Mouse (Mus musculus) embryo, embryonic 11 days (tissue): Measurements from ENCODE around the gene Fermt3.
A peak's percentile ranks its signal among the peaks of the same experiment; 100 is the strongest.
"Not testable (repeated sequence)": the region's sequence is repeated elsewhere in the genome, so short reads cannot be mapped to it uniquely, and the experiment has no call there.

Experiments used
- DNase-seq: peaks from one replicate; pipeline ENCODE4 v3.0.0-alpha.2; 2015

The Fermt3 gene

GRCm38 (mm10) chr19:7019191-7019590 lies at the start of gene Fermt3:
Gene Fermt3 (minus strand): TSS chr19:7019469.
- no peak for DNase-seq

- peak; percentile 90 for DNase-seq
Observed at GRCm38 (mm10) chr19:7068136-7068535, 48.9 kb upstream of the Fermt3 start.

DNA sequence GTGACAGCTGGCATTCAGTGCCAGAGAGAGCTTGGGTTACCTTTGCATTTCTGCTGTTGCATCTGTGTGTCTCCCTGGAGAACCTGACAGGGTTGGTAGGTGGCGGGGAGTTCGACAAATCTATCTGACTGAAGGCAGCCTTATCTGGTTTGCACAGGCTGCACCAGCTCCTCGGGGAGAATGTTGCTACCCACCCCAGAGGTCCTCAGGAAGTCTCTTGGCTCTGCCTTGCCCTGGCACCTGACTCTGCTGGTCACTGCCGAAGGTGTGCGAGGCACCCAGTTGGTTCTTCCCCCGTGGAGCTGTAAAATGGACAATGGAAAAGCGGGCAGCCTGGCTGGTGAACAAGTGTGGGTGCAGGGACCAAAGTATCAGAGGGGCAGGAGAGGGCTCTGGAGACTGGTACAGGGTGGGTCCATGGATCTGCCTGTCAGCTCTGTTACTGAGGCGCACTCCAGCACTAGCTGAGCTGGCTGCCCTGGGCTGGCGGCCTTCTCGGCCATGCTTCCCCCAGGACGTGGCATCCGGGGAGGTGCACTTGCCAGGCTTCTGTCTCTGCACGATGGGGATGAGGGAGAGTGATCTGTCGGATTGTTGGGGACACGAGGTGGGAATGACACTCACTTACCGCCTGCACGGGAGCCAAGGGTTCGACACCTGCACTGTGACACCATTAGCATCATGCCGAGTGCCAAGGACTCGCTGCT lies 48.2 kb upstream of the Fermt3 start:
- no peak for DNase-seq

GRCm38 (mm10) chr19:7066828-7067342 lies 47.6 kb upstream of the Fermt3 start:
- no peak for DNase-seq

GRCm38 (mm10) chr19:7066034-7066827 lies 47.0 kb upstream of the Fermt3 start:
- DNase-seq = peak; percentile 77

DNA sequence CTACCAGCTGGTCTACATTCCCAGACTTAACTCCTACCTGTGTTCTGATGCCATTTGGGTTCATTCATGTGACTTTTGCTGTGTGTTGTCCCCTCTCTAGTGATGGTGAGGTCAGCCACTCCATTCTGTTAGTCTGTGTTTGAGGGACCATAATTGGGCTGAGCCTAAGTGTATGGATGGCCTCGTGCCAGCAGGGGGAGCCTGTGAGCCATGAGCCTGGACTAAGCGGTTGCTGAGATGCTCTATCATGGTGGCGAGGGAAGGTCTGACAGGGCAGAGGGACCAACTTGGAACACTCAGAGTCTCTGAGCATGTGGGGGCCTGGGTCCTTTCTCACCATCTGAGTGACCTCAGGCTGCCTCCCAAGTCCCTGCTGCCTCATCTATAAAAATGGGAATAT lies 45.3 kb upstream of the Fermt3 start:
- DNase-seq = peak; percentile 89

DNA sequence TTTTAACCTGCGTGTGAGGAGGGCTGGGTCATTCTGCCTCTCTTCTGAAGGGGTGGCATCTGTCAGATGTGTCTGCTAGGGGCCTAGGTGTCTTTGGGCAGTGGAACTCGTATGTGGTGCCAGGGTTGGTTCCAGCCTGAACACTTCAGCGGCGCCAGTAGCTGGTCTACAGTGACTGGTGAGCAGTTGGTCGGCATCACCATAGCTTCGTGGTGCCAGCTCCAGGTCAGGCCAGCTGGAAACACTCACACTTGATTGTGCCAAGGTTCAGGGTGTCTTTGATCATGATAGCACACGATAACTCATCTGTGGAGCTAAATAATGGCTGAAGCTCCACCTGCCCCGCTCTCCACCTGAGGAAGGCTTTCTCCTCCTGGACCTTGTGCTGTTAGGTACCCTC lies 43.6 kb upstream of the Fermt3 start:
- DNase-seq = no peak

DNA sequence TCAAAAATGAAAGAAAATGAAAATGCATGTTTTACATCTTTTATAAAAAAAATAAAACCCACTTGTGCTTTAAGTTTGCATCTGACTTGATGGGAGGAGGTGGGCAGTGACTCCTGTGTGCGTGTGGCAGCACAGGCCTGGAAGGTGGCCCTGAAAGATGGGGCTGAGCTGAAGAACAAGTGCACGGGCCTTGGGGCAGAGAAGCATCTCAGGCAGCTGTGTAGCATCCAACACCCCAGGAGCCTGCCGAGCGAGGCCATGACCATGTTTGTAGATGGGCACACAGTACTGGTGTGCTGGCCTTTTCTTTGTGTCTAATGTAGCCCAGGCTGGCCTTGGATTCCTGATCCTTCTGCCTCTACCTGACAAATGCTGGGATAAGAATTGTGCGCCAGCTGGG lies 42.8 kb upstream of the Fermt3 start:
- DNase-seq = no peak

DNA sequence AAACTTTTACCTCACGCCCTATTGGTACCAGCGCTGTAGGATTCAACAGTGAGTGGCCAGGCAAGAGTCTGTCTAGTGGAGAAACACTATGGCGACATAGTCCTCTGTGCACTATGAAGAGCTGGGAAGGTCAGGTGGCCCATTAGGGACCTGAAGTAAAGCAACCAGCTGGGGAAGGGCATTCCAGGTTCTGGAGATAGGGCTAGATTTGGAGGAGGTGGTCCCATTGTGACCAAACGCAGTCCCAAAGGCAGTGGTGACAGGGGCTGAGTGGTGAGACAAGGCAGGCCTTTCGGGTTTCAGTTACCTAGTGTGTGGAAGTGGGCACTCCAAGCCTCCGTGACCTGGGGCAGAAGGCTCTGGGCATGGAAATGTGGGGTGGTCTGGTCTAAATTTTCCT lies 39.3 kb upstream of the Fermt3 start:
- DNase-seq = no peak

DNA sequence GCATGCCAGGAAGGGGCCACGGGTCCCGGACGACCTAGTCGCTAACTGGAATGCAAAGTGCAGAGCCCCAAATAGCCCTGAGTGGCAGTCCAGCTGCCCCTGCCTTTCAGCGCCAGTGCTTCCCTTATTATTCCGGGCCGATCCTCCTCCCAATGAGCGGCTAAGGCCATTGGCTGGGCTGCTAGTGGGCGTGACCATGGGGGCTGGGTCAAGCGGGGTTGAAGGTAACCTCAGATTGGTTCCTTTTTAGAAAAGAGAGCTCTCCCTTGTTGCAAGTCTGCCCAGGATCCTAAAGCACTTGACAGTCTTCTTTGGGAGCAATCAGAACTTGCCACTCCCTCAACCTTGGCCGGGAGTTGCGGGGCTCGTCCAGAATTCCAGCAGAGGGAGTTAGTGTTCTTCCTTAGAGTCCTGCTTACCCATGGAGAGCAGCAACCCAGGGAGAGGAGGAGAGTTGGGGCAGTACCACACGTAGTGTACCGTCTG lies 38.5 kb upstream of the Fermt3 start:
- DNase-seq = peak; percentile 92

GRCm38 (mm10) chr19:7057126-7057721 lies 38.0 kb upstream of the Fermt3 start:
- no peak for DNase-seq

DNA sequence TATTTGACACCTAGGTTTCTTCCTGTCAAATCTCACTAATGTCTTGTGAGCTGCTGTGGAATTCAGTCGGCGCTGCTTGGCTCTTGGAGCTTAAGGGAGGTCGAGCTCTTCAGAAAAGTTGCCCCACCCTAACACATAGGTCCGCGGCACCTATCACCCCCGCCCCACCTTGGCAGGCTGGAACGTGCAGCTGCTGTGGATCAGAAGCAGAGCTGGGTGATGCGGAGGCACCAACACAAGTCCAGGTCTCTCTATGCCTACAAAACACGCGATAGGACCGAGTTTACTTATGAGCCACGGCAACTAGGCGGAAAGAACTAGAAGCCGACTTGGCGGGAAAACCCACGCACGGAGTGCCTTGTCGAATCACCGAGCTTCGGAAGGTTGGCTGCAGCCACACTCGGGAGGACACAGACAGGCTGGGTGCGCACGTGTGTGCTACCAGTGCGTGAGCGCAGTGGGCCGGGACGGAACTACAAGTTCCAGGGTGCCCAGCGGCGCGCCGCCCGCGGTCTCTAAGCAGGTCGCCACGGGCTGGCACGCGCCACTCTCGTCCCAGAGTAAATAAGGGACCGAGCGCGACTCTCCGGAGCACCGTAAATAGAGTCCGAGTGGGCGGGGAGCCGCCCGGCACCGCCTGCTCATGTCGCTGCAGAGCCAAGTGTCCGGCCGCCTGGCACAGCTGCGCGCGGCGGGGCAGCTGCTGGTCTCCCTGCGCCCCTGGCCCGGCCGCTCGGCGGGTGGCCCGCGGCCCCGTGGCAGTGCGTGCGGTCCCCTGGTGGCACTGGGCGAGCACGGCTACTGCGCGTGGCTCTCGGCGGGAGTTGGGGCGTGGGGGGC lies 37.2 kb upstream of the Fermt3 start, which contains the start of gene Macrod1:
TSS of gene Macrod1 (plus strand) at position 563 of the 840 bp plus-strand sequence.
- peak; percentile 83 for DNase-seq

- no peak for DNase-seq
Observed at GRCm38 (mm10) chr19:7055173-7055572, 35.9 kb upstream of the Fermt3 start.

- no peak for DNase-seq
Observed at GRCm38 (mm10) chr19:7054772-7055171, 35.5 kb upstream of the Fermt3 start.

DNA sequence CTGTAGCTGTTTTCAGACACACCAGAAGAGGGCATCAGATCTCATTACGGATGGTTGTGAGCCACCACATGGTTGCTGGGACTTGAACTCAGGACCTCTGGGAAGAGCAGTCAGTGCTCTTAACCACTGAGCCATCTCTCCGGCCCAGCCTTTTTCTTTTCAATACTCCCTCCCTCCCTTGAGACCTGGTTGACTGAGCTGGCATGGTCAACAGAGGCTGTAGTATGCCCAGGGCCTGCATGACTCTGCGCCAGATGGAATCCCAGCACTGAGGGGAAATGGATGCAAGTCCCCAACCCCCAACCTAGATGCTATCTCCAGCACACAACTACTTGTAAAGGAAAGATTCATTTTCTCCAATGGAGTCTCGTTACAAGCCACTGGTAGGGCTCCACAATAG lies 34.1 kb upstream of the Fermt3 start:
- not testable (repeated sequence) for DNase-seq

GRCm38 (mm10) chr19:7044706-7045105 lies 25.4 kb upstream of the Fermt3 start:
- no peak for DNase-seq

DNA sequence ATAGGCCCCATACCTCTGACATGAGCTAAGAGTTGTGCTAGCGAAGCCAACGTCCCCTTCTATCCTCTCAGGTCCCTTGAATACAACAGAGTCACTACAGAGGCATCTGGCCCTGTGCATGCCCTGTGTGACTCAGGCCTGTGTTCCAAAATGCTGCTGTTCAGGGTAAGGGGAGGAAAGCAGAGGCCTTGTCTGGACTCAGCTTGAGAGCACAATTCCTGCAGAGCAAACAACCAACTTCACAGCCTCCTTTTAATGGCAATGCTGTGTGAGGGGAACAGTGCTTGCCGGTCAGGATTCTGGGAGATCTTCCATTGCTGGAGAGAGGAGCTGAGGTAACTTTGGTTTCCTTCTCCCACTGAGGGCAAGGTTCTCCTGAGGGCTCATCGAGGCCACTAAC lies 25.0 kb upstream of the Fermt3 start:
- DNase-seq = no peak

- DNase-seq = no peak
Observed at GRCm38 (mm10) chr19:7041171-7041570, 21.9 kb upstream of the Fermt3 start.

DNA sequence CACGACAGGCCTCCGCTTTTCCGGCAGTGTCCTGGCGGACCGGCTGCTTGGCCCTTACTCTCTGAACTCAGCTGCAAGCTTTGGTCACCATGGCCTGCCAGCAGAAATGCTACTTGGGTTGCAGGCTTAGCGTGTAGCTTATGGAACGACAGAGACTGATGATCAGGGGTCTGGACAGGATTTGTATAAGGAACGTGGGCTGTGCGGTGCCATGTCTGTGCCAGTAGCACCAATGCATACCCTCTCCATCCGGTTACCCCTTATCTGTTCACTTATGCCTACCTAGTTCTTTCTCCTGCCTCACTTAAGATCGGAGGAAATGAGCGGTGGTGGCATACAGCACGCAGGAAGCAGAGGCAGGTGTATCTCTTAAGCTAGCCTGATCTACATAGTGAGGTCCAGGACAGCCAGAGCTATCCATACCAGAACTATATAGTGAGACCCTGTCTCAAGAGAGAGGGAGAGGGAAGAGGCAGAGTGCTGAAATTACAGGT lies 21.4 kb upstream of the Fermt3 start:
- no peak for DNase-seq

- DNase-seq = peak; percentile 98
Observed at GRCm38 (mm10) chr19:7039841-7040636, 20.8 kb upstream of the Fermt3 start, which contains the start of gene Stip1. Gene Stip1 (minus strand): TSS chr19:7039967.

DNA sequence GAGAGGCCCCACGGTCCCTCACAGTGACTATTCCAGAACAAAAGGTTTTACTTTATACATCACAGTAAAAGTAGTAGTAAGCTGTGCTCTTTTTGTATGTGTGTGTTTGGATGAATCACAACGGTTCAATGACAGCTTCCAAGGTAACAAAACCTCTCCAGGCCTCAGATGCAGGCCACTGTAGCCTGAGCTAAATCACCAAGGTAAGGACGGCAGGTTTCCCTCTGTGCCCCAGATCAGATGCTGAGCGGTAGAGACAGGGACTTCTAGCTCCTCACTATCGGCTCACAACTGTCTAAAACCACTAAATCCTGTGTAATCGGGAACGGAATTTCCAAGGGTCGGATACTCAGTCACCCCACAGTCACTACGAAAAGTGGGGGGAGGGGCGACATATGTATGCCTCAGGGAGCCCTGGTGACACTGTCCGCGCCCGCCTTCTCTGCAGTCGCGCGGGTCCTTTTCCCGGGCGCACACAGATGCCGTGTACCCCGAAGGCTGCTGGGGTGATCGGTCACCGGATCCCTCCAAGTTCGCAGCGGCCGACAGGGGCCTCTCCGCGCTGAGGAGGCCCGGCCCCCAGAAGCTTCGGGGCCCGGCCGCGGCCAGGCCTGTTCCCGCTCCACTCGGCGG lies 19.9 kb upstream of the Fermt3 start:
- peak; percentile 80 for DNase-seq
